Mouse (Mus musculus): ENCODE measurements around the gene Cntn2. TPM values are rescaled to one million over a fixed set of nuclear protein-coding genes. Genes with fewer than 3 reads are reported as not detected.

Cntn2 gene
- polyA plus RNA-seq, 1 experiment from 2014 or later: 0.05 TPM

- H3K27ac ChIP-seq (replicated peaks in 1 of 2; ENCODE audit: control insufficient read depth in 1 of 2, insufficient read depth in 1 of 2, low read depth in 2 of 2, low read length in 2 of 2): no peak overlapping the region
- H3K9ac ChIP-seq (ENCODE audit: low read length): no peak overlapping the region
- H3K27me3 ChIP-seq (ENCODE audit: control insufficient read depth, insufficient read depth, low read length): 0 out of 2 replicates have a peak, but pooled peaks cover 9% of the 10 kb centered on the region
- no peak overlapping the region for H3K4me3 ChIP-seq (ENCODE audit: control insufficient read depth in 1 of 2, insufficient read depth in 1 of 2, low read depth in 1 of 2, low read length in 2 of 2)
- no peak overlapping the region for H3K4me2 ChIP-seq (ENCODE audit: low read length)
- no peaks in the 10 kb centered on the region for H3K9me3 ChIP-seq (ENCODE audit: control insufficient read depth, low read length)
- H3K4me1 ChIP-seq (ENCODE audit: control insufficient read depth in 2 of 2, insufficient read depth in 2 of 2, low read length in 2 of 2): no peaks in the 10 kb centered on the region
- no peak for ATAC-seq (ENCODE audit: insufficient number of reproducible peaks, insufficient read depth, low FRiP score, low read depth)
- H3K36me3 ChIP-seq (ENCODE audit: control insufficient read depth, insufficient read depth, low read length): peaks cover 35% of the 10 kb centered on the region
- 88% methylated on average over 5 of the region's 5 CpGs for WGBS
These were observed 33.3 kb downstream of the Cntn2 start for GRCm38 (mm10) chr1:132509771-132510170.

- WGBS: 92% methylated on average over 7 of the region's 7 CpGs
- peaks cover 66% of the 10 kb centered on the region for H3K36me3 ChIP-seq (ENCODE audit: control insufficient read depth, insufficient read depth, low read length)
These were observed 36.4 kb downstream of the Cntn2 start for GRCm38 (mm10) chr1:132506656-132507055.

GRCm38 (mm10) chr1:132506058-132506457, 37.0 kb downstream of the Cntn2 start, which contains the start of gene Tmem81:
Tmem81 (plus strand) TSS chr1:132506230.
- WGBS: 89% methylated on average over 7 of the region's 7 CpGs
- no peaks in the 10 kb centered on the region for H3K27me3 ChIP-seq (ENCODE audit: control insufficient read depth, insufficient read depth, low read length)
- no peaks in the 10 kb centered on the region for H3K4me1 ChIP-seq (ENCODE audit: control insufficient read depth in 2 of 2, insufficient read depth in 2 of 2, low read length in 2 of 2)
- no peak for ATAC-seq (ENCODE audit: insufficient number of reproducible peaks, insufficient read depth, low FRiP score, low read depth)
- H3K36me3 ChIP-seq (ENCODE audit: control insufficient read depth, insufficient read depth, low read length): peaks cover 72% of the 10 kb centered on the region
- no peak within 1 kb of the TSS for H3K9ac ChIP-seq (ENCODE audit: low read length)
- no peak within 1 kb of the TSS for H3K27ac ChIP-seq (replicated peaks in 1 of 2; ENCODE audit: control insufficient read depth in 1 of 2, insufficient read depth in 1 of 2, low read depth in 2 of 2, low read length in 2 of 2)
- H3K4me2 ChIP-seq (ENCODE audit: low read length): no peak within 1 kb of the TSS
- H3K9me3 ChIP-seq (ENCODE audit: control insufficient read depth, low read length): no peaks in the 10 kb centered on the region
- H3K4me3 ChIP-seq (ENCODE audit: control insufficient read depth in 1 of 2, insufficient read depth in 1 of 2, low read depth in 1 of 2, low read length in 2 of 2): no peak within 1 kb of the TSS

More at GRCm38 (mm10) chr1:132506656-132507055, 36.4 kb downstream of the Cntn2 start:
- Histone ChIP-seq H3K27me3 (ENCODE audit: control insufficient read depth, insufficient read depth, low read length) (no peaks in the 10 kb centered on the region), H3K9ac (ENCODE audit: low read length) (no peak overlapping the region), H3K4me1 (ENCODE audit: control insufficient read depth in 2 of 2, insufficient read depth in 2 of 2, low read length in 2 of 2) (no peaks in the 10 kb centered on the region), H3K4me2 (ENCODE audit: low read length) (no peak overlapping the region), H3K9me3 (ENCODE audit: control insufficient read depth, low read length) (no peaks in the 10 kb centered on the region), H3K27ac (replicated peaks in 1 of 2; ENCODE audit: control insufficient read depth in 1 of 2, insufficient read depth in 1 of 2, low read depth in 2 of 2, low read length in 2 of 2) (no peak overlapping the region), H3K4me3 (ENCODE audit: control insufficient read depth in 1 of 2, insufficient read depth in 1 of 2, low read depth in 1 of 2, low read length in 2 of 2) (no peak overlapping the region)
- ATAC-seq (ENCODE audit: insufficient number of reproducible peaks, insufficient read depth, low FRiP score, low read depth): no peak

- no peak for ATAC-seq (ENCODE audit: insufficient number of reproducible peaks, insufficient read depth, low FRiP score, low read depth)
- Histone ChIP-seq H3K27me3 (ENCODE audit: control insufficient read depth, insufficient read depth, low read length) (no peaks in the 10 kb centered on the region), H3K9me3 (ENCODE audit: control insufficient read depth, low read length) (no peaks in the 10 kb centered on the region), H3K4me3 (ENCODE audit: control insufficient read depth in 1 of 2, insufficient read depth in 1 of 2, low read depth in 1 of 2, low read length in 2 of 2) (no peak overlapping the region), H3K4me2 (ENCODE audit: low read length) (no peak overlapping the region), H3K27ac (replicated peaks in 1 of 2; ENCODE audit: control insufficient read depth in 1 of 2, insufficient read depth in 1 of 2, low read depth in 2 of 2, low read length in 2 of 2) (no peak overlapping the region), H3K9ac (ENCODE audit: low read length) (no peak overlapping the region), H3K4me1 (ENCODE audit: control insufficient read depth in 2 of 2, insufficient read depth in 2 of 2, low read length in 2 of 2) (no peaks in the 10 kb centered on the region), H3K36me3 (ENCODE audit: control insufficient read depth, insufficient read depth, low read length) (peaks cover 81% of the 10 kb centered on the region)
- 90% methylated on average over 5 of the region's 5 CpGs for whole genome bisulfite sequencing
These were observed 37.9 kb downstream of the Cntn2 start for GRCm38 (mm10) chr1:132505155-132505554.

DNA sequence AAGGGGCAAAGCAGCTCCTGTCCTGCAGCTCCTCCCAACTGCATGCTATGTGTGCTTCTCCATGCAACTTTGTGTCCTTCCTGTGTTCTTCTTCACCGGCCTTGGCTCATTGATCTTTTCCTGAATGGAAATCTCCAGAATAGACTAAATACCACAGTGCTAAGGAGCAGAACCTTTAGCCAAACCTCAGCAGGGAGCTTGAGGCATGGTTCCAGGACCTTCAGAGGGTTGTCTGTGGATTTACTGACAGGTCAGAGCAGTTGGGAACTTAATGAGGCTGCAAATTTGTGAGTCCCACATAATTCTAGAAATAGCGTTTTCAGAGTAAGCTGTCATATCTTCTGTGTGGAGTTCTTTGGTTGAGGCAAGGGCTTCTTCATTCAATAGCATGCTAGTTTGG, 42.5 kb downstream of the Cntn2 start:
- 86% methylated on average over 2 of the region's 2 CpGs for WGBS
- Histone ChIP-seq H3K4me2 (ENCODE audit: low read length) (no peak overlapping the region), H3K27me3 (ENCODE audit: control insufficient read depth, insufficient read depth, low read length) (no peaks in the 10 kb centered on the region), H3K9me3 (ENCODE audit: control insufficient read depth, low read length) (no peaks in the 10 kb centered on the region), H3K27ac (replicated peaks in 1 of 2; ENCODE audit: control insufficient read depth in 1 of 2, insufficient read depth in 1 of 2, low read depth in 2 of 2, low read length in 2 of 2) (no peak overlapping the region), H3K36me3 (ENCODE audit: control insufficient read depth, insufficient read depth, low read length) (peaks cover 98% of the 10 kb centered on the region), H3K4me3 (ENCODE audit: control insufficient read depth in 1 of 2, insufficient read depth in 1 of 2, low read depth in 1 of 2, low read length in 2 of 2) (no peak overlapping the region), H3K4me1 (ENCODE audit: control insufficient read depth in 2 of 2, insufficient read depth in 2 of 2, low read length in 2 of 2) (no peaks in the 10 kb centered on the region), H3K9ac (ENCODE audit: low read length) (no peak overlapping the region)
- ATAC-seq (ENCODE audit: insufficient number of reproducible peaks, insufficient read depth, low FRiP score, low read depth): no peak

DNA sequence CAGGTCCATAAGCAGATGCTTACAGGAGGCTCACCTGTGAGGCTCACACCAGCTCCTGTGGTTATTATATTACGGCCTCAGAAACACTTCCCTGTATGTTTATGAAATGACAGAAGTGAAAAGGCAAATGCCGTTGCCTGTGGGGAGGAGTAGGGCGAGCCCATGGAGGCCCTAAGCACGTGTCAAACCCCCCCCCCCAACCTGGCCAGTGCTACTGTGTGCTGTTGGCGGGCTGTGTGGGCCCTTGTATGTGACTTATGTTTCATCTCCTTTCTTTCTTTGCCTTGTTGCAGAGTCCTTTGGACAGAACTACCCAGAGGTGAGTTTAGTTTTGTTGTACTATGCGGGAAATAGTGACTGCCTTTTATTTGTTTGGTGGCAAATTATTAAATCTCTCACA, 59.3 kb downstream of the Cntn2 start:
- Histone ChIP-seq H3K4me3 (ENCODE audit: control insufficient read depth in 1 of 2, insufficient read depth in 1 of 2, low read depth in 1 of 2, low read length in 2 of 2) (no peak overlapping the region), H3K9me3 (ENCODE audit: control insufficient read depth, low read length) (no peaks in the 10 kb centered on the region), H3K27ac (replicated peaks in 1 of 2; ENCODE audit: control insufficient read depth in 1 of 2, insufficient read depth in 1 of 2, low read depth in 2 of 2, low read length in 2 of 2) (no peak overlapping the region), H3K36me3 (ENCODE audit: control insufficient read depth, insufficient read depth, low read length) (peaks cover 40% of the 10 kb centered on the region), H3K27me3 (ENCODE audit: control insufficient read depth, insufficient read depth, low read length) (no peaks in the 10 kb centered on the region), H3K4me2 (ENCODE audit: low read length) (no peak overlapping the region), H3K9ac (ENCODE audit: low read length) (no peak overlapping the region), H3K4me1 (ENCODE audit: control insufficient read depth in 2 of 2, insufficient read depth in 2 of 2, low read length in 2 of 2) (peaks cover 0 to 4% of the 10 kb centered on the region in 2 experiments; a peak in 1 of 4 replicates)
- no peak for ATAC-seq (ENCODE audit: insufficient number of reproducible peaks, insufficient read depth, low FRiP score, low read depth)
- WGBS: 88% methylated on average over 6 of the region's 6 CpGs

DNA sequence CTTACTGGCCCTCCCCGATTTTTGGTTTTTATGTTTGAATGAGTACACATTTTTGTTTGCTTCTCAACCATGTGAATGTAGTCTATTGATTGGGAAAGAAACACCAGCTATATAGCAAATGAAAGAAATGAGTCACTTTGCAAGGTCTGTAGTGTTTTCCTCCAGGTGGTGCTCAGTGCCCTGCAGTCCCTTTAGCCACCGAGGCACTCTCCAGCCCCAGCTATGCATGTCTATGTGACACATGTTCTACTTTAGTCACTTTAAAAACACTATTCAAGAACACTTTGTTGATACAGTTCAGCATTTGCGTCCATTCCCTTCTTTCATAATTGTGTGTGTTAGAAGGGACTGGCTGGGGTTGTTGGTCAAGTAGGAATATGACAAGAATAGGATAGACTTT, 59.8 kb downstream of the Cntn2 start:
- Histone ChIP-seq H3K27me3 (ENCODE audit: control insufficient read depth, insufficient read depth, low read length) (no peaks in the 10 kb centered on the region), H3K4me1 (ENCODE audit: control insufficient read depth in 2 of 2, insufficient read depth in 2 of 2, low read length in 2 of 2) (peaks cover 0 to 7% of the 10 kb centered on the region in 2 experiments; a peak in 2 of 4 replicates), H3K9ac (ENCODE audit: low read length) (no peak overlapping the region), H3K36me3 (ENCODE audit: control insufficient read depth, insufficient read depth, low read length) (peaks cover 36% of the 10 kb centered on the region), H3K4me2 (ENCODE audit: low read length) (no peak overlapping the region), H3K27ac (replicated peaks in 1 of 2; ENCODE audit: control insufficient read depth in 1 of 2, insufficient read depth in 1 of 2, low read depth in 2 of 2, low read length in 2 of 2) (no peak overlapping the region), H3K4me3 (ENCODE audit: control insufficient read depth in 1 of 2, insufficient read depth in 1 of 2, low read depth in 1 of 2, low read length in 2 of 2) (no peak overlapping the region), H3K9me3 (ENCODE audit: control insufficient read depth, low read length) (no peaks in the 10 kb centered on the region)
- WGBS: 88% methylated on average over 3 of the region's 3 CpGs
- ATAC-seq (ENCODE audit: insufficient number of reproducible peaks, insufficient read depth, low FRiP score, low read depth): no peak

GRCm38 (mm10) chr1:132481619-132482018, 61.4 kb downstream of the Cntn2 start:
- WGBS: 81% methylated on average over 2 of the region's 2 CpGs

More at GRCm38 (mm10) chr1:132481619-132482018, 61.4 kb downstream of the Cntn2 start:
- no peak overlapping the region for H3K9ac ChIP-seq (ENCODE audit: low read length)
- H3K27ac ChIP-seq (replicated peaks in 1 of 2; ENCODE audit: control insufficient read depth in 1 of 2, insufficient read depth in 1 of 2, low read depth in 2 of 2, low read length in 2 of 2): no peak overlapping the region
- H3K9me3 ChIP-seq (ENCODE audit: control insufficient read depth, low read length): no peaks in the 10 kb centered on the region
- ATAC-seq (ENCODE audit: insufficient number of reproducible peaks, insufficient read depth, low FRiP score, low read depth): no peak
- peaks cover 0 to 11% of the 10 kb centered on the region in 2 experiments; a peak in 2 of 4 replicates for H3K4me1 ChIP-seq (ENCODE audit: control insufficient read depth in 2 of 2, insufficient read depth in 2 of 2, low read length in 2 of 2)
- no peaks in the 10 kb centered on the region for H3K27me3 ChIP-seq (ENCODE audit: control insufficient read depth, insufficient read depth, low read length)
- no peak overlapping the region for H3K4me2 ChIP-seq (ENCODE audit: low read length)
- H3K36me3 ChIP-seq (ENCODE audit: control insufficient read depth, insufficient read depth, low read length): peaks cover 24% of the 10 kb centered on the region
- no peak overlapping the region for H3K4me3 ChIP-seq (ENCODE audit: control insufficient read depth in 1 of 2, insufficient read depth in 1 of 2, low read depth in 1 of 2, low read length in 2 of 2)

Measured in heart, embryonic 14.5 days (tissue).